Mouse (Mus musculus) G1E (cell line): ENCODE data around the gene Slc44a5.
"Not testable (repeated sequence)": the region's sequence is repeated elsewhere in the genome, so short reads cannot be mapped to it uniquely, and the experiment has no call there.

Experiments used
- CTCF ChIP-seq: IDR thresholded peaks from 2 replicates; pipeline ENCODE4 v1.5.1; 2012; ENCODE audit warnings: low read depth, low read length, inconsistent platforms, mixed read lengths
- GATA1 ChIP-seq: IDR thresholded peaks from 2 replicates; pipeline ENCODE4 v1.6.1; 2012; ENCODE audit warnings: borderline replicate concordance, low read length, inconsistent platforms, mixed read lengths
- GATA2 ChIP-seq: IDR thresholded peaks from 2 replicates; pipeline ENCODE4 v1.6.1; 2012; ENCODE audit warnings: low read depth, low read length, inconsistent platforms, borderline replicate concordance
- TAL1 ChIP-seq: conservative IDR thresholded peaks from 2 replicates; pipeline ENCODE4 v1.6.1; 2012; ENCODE audit warnings: low read depth, low read length, inconsistent platforms, mixed read lengths

DNA sequence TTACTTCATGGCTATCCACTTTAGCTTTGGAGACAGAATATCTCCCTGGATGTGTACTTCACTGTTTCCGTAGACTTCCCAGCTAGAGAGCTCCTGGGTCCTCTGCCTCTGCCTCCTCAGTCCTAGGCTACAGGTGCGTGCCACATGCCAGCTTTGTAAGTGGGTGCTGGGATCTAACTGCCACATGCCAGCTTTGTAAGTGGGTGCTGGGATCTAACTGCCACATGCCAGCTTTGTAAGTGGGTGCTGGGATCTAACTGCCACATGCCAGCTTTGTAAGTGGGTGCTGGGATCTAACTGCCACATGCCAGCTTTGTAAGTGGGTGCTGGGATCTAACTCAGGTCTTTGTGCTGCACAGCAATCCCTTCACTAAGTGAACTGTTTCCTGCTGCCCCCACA, 281.0 kb downstream of the Slc44a5 start:
- not testable (repeated sequence) for TF ChIP-seq CTCF, TAL1, GATA1, GATA2
